Mouse (Mus musculus) activated CD4-positive, CD25-positive, alpha-beta regulatory T cell, adult 4 months (primary cell): ENCODE results near the gene Mars. TPM values are rescaled to one million over a fixed set of nuclear protein-coding genes. Genes with fewer than 3 reads are reported as not detected.
"Not testable (repeated sequence)": the region's sequence is repeated elsewhere in the genome, so short reads cannot be mapped to it uniquely, and the experiment has no call there.

Source experiments
- ATAC-seq: one replicate; pipeline ENCODE4 v1.8.0; 2017
- polyA plus RNA-seq, 2 experiments: library from polyadenylated mRNA; unstranded; fragments of 100-300 nt; shearing (Covaris generic); gene quantifications; one replicate each; pipeline ENCODE4 v1.2.1; 2017

Mars gene
- polyA plus RNA-seq, 2 experiments from 2014 or later, result 21.6 to 21.9 TPM

GRCm38 (mm10) chr10:127336952-127337351 is 25.4 kb upstream of the Mars start:
- no peak for ATAC-seq

- ATAC-seq, result no peak
These were observed 23.7 kb upstream of the Mars start for GRCm38 (mm10) chr10:127335271-127335670.

- no peak for ATAC-seq
These were observed 21.6 kb upstream of the Mars start for GRCm38 (mm10) chr10:127333152-127333551.

GRCm38 (mm10) chr10:127332211-127332874 is 20.8 kb upstream of the Mars start:
- peak; percentile 24 for ATAC-seq

- ATAC-seq, result no peak
These were observed 18.6 kb upstream of the Mars start for GRCm38 (mm10) chr10:127330212-127330611.

GRCm38 (mm10) chr10:127327461-127328145 is 16.0 kb upstream of the Mars start:
- ATAC-seq, result no peak

- no peak for ATAC-seq
These were observed 15.2 kb upstream of the Mars start for GRCm38 (mm10) chr10:127326828-127327227.

GRCm38 (mm10) chr10:127326017-127326801 is 14.6 kb upstream of the Mars start:
- peak; percentile 17 for ATAC-seq

- ATAC-seq, result no peak
These were observed 13.9 kb upstream of the Mars start for GRCm38 (mm10) chr10:127325454-127326016.

GRCm38 (mm10) chr10:127324495-127324894 is 12.9 kb upstream of the Mars start:
- ATAC-seq, result peak; percentile 67

GRCm38 (mm10) chr10:127323131-127323855 is 11.7 kb upstream of the Mars start:
- ATAC-seq, result no peak

GRCm38 (mm10) chr10:127322669-127323068 is 11.1 kb upstream of the Mars start:
- no peak for ATAC-seq

- ATAC-seq, result no peak
These were observed 10.6 kb upstream of the Mars start for GRCm38 (mm10) chr10:127322178-127322577.

GRCm38 (mm10) chr10:127321621-127322020 is 10.0 kb upstream of the Mars start, which contains the start of gene Arhgap9:
Arhgap9 (plus strand) TSS chr10:127321964.
- ATAC-seq, result peak; percentile 70

- ATAC-seq, result no peak
These were observed 8.4 kb upstream of the Mars start for GRCm38 (mm10) chr10:127319969-127320368.

GRCm38 (mm10) chr10:127318009-127318408 is 6.4 kb upstream of the Mars start:
- ATAC-seq, result no peak

- no peak for ATAC-seq
These were observed 5.7 kb upstream of the Mars start for GRCm38 (mm10) chr10:127317277-127317676.

- not testable (repeated sequence) for ATAC-seq
These were observed 3.4 kb upstream of the Mars start for GRCm38 (mm10) chr10:127314950-127315349.

- not testable (repeated sequence) for ATAC-seq
These were observed 1.9 kb upstream of the Mars start for GRCm38 (mm10) chr10:127313516-127313915.

GRCm38 (mm10) chr10:127312858-127313257 is 1.3 kb upstream of the Mars start:
- no peak for ATAC-seq

GRCm38 (mm10) chr10:127312356-127312676 is 730 bp upstream of the Mars start:
- peak; percentile 45 for ATAC-seq
